9 mouse cellular contexts compared by ENCODE assay signal in the genomic region with DNA sequence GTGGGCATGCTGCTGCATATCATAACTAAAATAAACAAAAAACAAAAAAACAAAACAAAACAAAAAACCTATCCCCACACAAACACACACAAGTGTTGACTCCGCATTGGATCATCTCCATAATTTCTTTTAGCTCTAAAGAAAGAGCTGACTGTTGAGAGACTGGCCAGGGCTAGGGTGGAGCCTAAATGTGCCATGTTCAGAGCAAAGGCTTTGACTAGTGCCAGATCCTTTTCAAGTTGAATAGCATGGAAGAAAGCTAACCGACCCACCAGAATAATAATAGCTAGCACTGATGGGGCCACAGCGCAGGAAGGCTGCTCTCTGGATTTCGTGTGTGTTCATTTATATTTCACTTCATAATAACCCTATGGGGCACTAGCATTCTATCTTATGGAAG. TPM values are rescaled to one million over a fixed set of nuclear protein-coding genes. Genes with fewer than 3 reads are reported as not detected.
DNase-seq lines count a peak whose midpoint lies in the region; ATAC-seq lines count a peak whose summit lies in the region.
"Had no signal": no experiment of that assay in that cellular context is flagged by ENCODE, and none has a peak within 500 bp of the region (broad histone marks: within the 10 kb centered on the region; RNA-seq: fewer than 3 reads in every experiment).

No protein-coding gene starts in this region.

- H3K4me1 ChIP-seq in neural tube, embryonic 11.5 days (ENCODE audit: control insufficient read depth, insufficient read depth, low read length): peaks cover 34% of the 10 kb centered on the region
- H3K4me1 ChIP-seq in hindbrain, embryonic 16.5 days (ENCODE audit: control insufficient read depth, insufficient read depth, low read depth, low read length): peaks cover 26% of the 10 kb centered on the region
- peaks cover 54% of the 10 kb centered on the region for H3K4me1 ChIP-seq in neural tube, embryonic 13.5 days (replicated peaks)

- no peak overlapping the region for H3K4me3 ChIP-seq in neural tube, embryonic 11.5 days (ENCODE audit: low read depth, low read length)
- no peak overlapping the region for H3K4me3 ChIP-seq in hindbrain, embryonic 16.5 days (ENCODE audit: low read length)
- no peak overlapping the region for H3K4me3 ChIP-seq in neural tube, embryonic 13.5 days

- DNase-seq in cerebellum, adult 9-11 months: peak; percentile 28
- no peak for DNase-seq in cerebellum, adult 11 months
- no peak for DNase-seq in neural tube, embryonic 11.5 days (ENCODE audit: low spot score)
- DNase-seq in neural tube, embryonic 10.5 days (ENCODE audit: extremely low spot score, low spot score): no peak
- DNase-seq in adrenal gland, postnatal 14 days: no peak
- no peak for DNase-seq in ovary, postnatal 36 days (ENCODE audit: low spot score)

- 48% methylated on average over 4 of the region's 4 CpGs for WGBS in neural tube, embryonic 11.5 days
- WGBS in hindbrain, embryonic 16.5 days: 31% methylated on average over 4 of the region's 4 CpGs
- WGBS in neural tube, embryonic 13.5 days: 42% methylated on average over 4 of the region's 4 CpGs

- H3K36me3 ChIP-seq in neural tube, embryonic 11.5 days (ENCODE audit: control insufficient read depth, insufficient read depth, low read length): no peaks in the 10 kb centered on the region
- no peaks in the 10 kb centered on the region for H3K36me3 ChIP-seq in hindbrain, embryonic 16.5 days (ENCODE audit: control insufficient read depth, insufficient read depth, low read length)
- no peaks in the 10 kb centered on the region for H3K36me3 ChIP-seq in neural tube, embryonic 13.5 days

- H3K4me2 ChIP-seq in neural tube, embryonic 11.5 days (ENCODE audit: low read depth): no peak overlapping the region
- H3K4me2 ChIP-seq in hindbrain, embryonic 16.5 days (ENCODE audit: low read length): no peak overlapping the region
- no peak overlapping the region for H3K4me2 ChIP-seq in neural tube, embryonic 13.5 days

- 0 out of 2 replicates have a peak overlapping the region, but pooled peaks have one; percentile 20 for H3K9ac ChIP-seq in neural tube, embryonic 11.5 days (ENCODE audit: low read length)
- H3K9ac ChIP-seq in hindbrain, embryonic 16.5 days (ENCODE audit: low read depth, low read length): no peak overlapping the region
- no peak overlapping the region for H3K9ac ChIP-seq in neural tube, embryonic 13.5 days

- no peaks in the 10 kb centered on the region for H3K9me3 ChIP-seq in neural tube, embryonic 11.5 days (ENCODE audit: control insufficient read depth, low read length)
- H3K9me3 ChIP-seq in hindbrain, embryonic 16.5 days (ENCODE audit: control insufficient read depth, low read length): no peaks in the 10 kb centered on the region
- no peaks in the 10 kb centered on the region for H3K9me3 ChIP-seq in neural tube, embryonic 13.5 days

- H3K27ac ChIP-seq in neural tube, embryonic 11.5 days (ENCODE audit: low read depth, low read length): no peak overlapping the region
- peak overlapping the region; percentile 68 for H3K27ac ChIP-seq in hindbrain, embryonic 16.5 days (ENCODE audit: low read depth, low read length)
- H3K27ac ChIP-seq in neural tube, embryonic 13.5 days (replicated peaks): peak overlapping the region; percentile 87
- H3K27ac ChIP-seq: kidney, postnatal 0 days had no signal

- H3K27me3 ChIP-seq in neural tube, embryonic 11.5 days (ENCODE audit: control insufficient read depth, insufficient read depth, low read length): no peaks in the 10 kb centered on the region
- H3K27me3 ChIP-seq in hindbrain, embryonic 16.5 days (replicated peaks; ENCODE audit: control insufficient read depth, insufficient read depth, low read length): no peaks in the 10 kb centered on the region
- H3K27me3 ChIP-seq in neural tube, embryonic 13.5 days: no peaks in the 10 kb centered on the region

- ATAC-seq in neural tube, embryonic 11.5 days (ENCODE audit: insufficient read depth, low FRiP score, low TSS enrichment): no peak
- peak; percentile 13; the same call in 1 of the 2 replicates for ATAC-seq in hindbrain, embryonic 16.5 days
- no peak for ATAC-seq in neural tube, embryonic 13.5 days (ENCODE audit: low read depth)

RNA-seq across cellular contexts. Expression of gene Zfp36l1, which starts 48.5 kb away (rescaled TPM):
- polyA plus RNA-seq in neural tube, embryonic 11.5 days (2014; fragmentation: Nextera tagmentation; extraction: Ambion mirVana): 135 and 139 TPM in 2 replicates
- 38.0 and 50.8 TPM in 2 replicates for polyA plus RNA-seq in hindbrain, embryonic 16.5 days (2015; fragmentation: Nextera tagmentation; extraction: Ambion mirVana)
- 49.6 and 57.4 TPM in 2 replicates for polyA plus RNA-seq in neural tube, embryonic 13.5 days (2015; fragmentation: Nextera tagmentation; extraction: Ambion mirVana)
- 197 and 204 TPM in 2 replicates for total RNA-seq in adrenal gland, postnatal 14 days (2021)
